Mouse (Mus musculus): ENCODE results near the gene Tfb2m.

The Tfb2m gene

DNA sequence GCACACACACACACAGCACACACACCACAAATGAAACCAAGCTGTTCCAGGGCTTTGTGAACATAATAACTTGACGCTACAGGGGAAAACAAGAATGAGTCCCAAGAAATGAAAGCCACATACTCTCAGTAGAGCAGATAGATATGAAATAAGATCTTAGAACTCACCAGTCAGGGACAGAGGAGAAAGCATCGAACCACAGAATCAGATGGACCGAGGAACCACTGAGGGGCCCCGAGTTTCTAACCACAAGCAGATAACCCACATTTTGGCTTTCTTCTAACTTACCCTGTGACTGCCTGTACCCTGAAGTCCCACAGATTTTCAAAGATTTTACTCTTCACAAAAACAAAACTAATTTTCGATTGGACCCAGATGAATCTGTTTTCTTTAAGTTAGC is 53.2 kb downstream of the Tfb2m start:
- DNase-seq = no peak

DNA sequence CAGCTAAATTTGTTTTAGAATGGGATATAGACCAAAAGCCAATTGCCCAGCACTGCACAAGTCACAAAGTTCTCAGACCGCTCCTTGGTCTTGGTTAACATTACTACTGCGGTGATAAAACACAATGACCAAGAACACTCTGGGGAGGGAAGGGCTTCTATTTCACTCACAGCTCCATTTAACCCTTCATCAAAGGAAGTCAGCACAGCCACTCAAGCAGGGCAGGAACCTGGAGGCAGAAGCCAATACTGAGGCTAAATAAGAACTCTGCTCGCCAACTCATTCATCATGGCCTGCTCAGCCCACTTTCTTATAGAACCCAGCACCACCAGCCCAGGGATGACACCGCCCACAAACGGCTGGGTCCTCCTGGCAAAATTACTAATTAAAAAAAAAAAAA is 57.5 kb downstream of the Tfb2m start:
- DNase-seq = no peak

DNA sequence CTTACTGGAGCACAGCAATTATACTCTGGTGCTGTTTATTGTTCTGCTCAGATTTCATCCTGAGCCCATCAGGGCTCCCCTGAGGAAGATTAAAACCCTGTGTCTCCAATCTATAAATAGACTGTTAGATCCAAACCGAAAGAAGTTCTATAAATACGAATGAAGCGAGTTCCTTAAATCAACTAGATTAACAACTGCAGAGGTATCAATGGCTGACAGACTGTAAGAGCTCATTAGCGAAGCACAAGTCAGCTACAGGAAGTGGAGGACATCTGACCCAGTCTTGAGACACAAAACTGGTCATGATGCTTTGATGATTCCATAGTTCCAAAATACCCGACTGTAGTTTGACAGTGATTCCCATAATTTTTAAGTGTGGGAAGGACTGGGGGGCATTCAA is 58.1 kb downstream of the Tfb2m start:
- no peak for DNase-seq

DNA sequence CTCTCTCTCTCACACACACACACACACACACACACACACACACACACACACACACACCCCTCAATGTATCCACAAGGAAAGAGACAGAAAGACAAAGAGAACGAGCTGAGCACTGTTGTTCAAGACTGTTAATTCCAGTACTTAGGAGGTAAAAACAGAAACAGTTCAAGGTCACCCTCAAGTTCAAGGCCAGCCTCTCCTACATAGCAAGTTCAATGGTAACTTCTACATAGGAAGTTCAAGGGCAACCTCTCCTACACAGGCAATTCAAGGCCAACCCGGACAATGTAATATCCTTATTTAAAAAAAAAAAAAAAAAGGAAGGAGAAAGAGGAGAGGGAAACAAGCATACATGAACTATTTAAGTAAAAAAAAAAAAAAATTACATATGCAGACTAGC is 58.8 kb downstream of the Tfb2m start:
- DNase-seq = no peak

DNA sequence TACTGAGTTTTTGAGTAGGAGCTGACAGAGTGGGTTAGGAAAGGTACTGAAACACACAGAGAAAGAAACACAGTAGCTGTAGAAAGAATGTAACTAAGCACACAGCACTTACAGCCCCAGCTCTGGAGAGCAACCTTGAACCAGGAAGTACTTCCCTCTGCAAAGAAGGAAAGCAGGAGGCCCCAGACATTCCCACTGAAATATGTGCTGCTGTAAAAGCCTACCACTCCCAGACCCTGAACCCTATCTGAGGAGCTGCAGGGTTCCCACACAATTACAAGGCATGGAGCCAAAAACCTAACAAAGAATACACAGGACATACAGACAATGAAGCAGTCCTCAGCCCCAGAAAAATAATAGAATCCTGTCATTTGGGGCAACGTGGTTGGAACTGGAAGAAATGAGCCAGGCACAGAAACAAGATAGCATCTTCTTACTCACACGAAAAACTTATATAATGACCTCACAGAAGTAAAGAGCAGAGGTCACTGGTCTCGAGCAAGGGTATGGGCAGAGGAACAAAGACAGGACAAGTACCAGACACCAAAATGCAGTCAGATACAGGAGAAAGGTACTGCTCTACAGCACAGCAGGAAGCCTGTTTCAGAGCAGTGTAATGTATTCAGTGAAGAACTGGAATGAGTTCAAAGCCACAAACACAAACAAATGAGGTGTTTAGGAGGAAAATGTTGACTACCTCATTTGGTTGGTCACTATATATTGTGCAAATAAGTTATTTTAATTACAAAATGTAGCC is 60.1 kb downstream of the Tfb2m start:
- DNase-seq = no peak

DNA sequence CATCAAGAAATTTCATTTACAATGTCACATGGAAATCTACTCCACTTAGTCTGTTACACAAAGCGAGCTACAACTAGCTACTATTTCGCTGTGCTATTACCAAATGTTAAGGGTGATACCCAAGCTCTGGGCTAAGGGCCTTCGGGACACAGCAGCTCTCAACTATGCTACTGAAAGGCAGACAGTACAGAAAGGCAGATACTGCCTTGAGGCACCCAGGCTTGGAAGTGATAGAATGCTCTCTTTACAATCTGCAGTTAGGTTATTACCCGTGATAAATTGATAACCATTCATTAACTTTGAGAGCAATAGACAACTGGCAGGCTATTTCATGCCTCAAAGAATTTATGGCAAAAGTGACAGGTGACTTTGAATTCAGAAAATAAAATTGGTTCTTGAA is 65.2 kb downstream of the Tfb2m start:
- no peak for DNase-seq
